Mouse (Mus musculus): ENCODE measurements around the gene Ripor1. TPM values are rescaled to one million over a fixed set of nuclear protein-coding genes. Genes with fewer than 3 reads are reported as not detected.
A peak's percentile ranks its signal among the peaks of the same experiment; 100 is the strongest.

The Ripor1 gene
- polyA plus RNA-seq, 1 experiment from 2014 or later, result 20.5 TPM

GRCm38 (mm10) chr8:105626086-105626485 lies 21.0 kb downstream of the Ripor1 start:
- H3K79me2 ChIP-seq (ENCODE audit: inconsistent target), result no peaks in the 10 kb centered on the region
- H3K36me3 ChIP-seq (ENCODE audit: inconsistent target), result peaks cover 8% of the 10 kb centered on the region
- no peak overlapping the region for H3K27ac ChIP-seq
- WGBS (ENCODE audit: missing documents), result 80% methylated on average over 1 of the region's 1 CpGs
- no peak overlapping the region for H3K4me3 ChIP-seq (ENCODE audit: inconsistent target)

- H3K36me3 ChIP-seq (ENCODE audit: inconsistent target), result no peaks in the 10 kb centered on the region
- no peak overlapping the region for H3K27ac ChIP-seq
- no peak overlapping the region for H3K4me3 ChIP-seq (ENCODE audit: inconsistent target)
- 81% methylated on average over 4 of the region's 4 CpGs for WGBS (ENCODE audit: missing documents)
- peaks cover 10% of the 10 kb centered on the region; the same call in 1 of the 2 replicates for H3K79me2 ChIP-seq (ENCODE audit: inconsistent target)
These were observed 24.3 kb downstream of the Ripor1 start for GRCm38 (mm10) chr8:105629337-105629736.

- Histone ChIP-seq H3K79me2 (ENCODE audit: inconsistent target) (peaks cover 34% of the 10 kb centered on the region), H3K36me3 (ENCODE audit: inconsistent target) (no peaks in the 10 kb centered on the region), H3K27ac (peak overlapping the region; percentile 73), H3K4me3 (ENCODE audit: inconsistent target) (peak overlapping the region; percentile 70)
- WGBS (ENCODE audit: missing documents), result 48% methylated on average over 2 of the region's 2 CpGs
These were observed 29.9 kb downstream of the Ripor1 start for GRCm38 (mm10) chr8:105634771-105635458.

- Histone ChIP-seq H3K36me3 (ENCODE audit: inconsistent target) (no peaks in the 10 kb centered on the region), H3K27ac (peak overlapping the region; percentile 73), H3K4me3 (ENCODE audit: inconsistent target) (peak overlapping the region; percentile 70), H3K79me2 (ENCODE audit: inconsistent target) (peaks cover 39% of the 10 kb centered on the region)
- 7% methylated on average over 11 of the region's 11 CpGs for WGBS (ENCODE audit: missing documents)
These were observed 30.4 kb downstream of the Ripor1 start for GRCm38 (mm10) chr8:105635481-105635880.

GRCm38 (mm10) chr8:105636018-105636962 lies 31.2 kb downstream of the Ripor1 start, which contains the start of gene Ctcf:
Gene Ctcf, plus strand, starts transcription at chr8:105636568.
- WGBS (ENCODE audit: missing documents), result under 1% methylated on average over 94 of the region's 126 CpGs
- Histone ChIP-seq H3K4me3 (ENCODE audit: inconsistent target) (peak within 1 kb of the TSS; percentile 70), H3K79me2 (ENCODE audit: inconsistent target) (peaks cover 47% of the 10 kb centered on the region), H3K36me3 (ENCODE audit: inconsistent target) (no peaks in the 10 kb centered on the region), H3K27ac (peak within 1 kb of the TSS; percentile 73)

GRCm38 (mm10) chr8:105636963-105637510 lies 32.0 kb downstream of the Ripor1 start, which contains the start of gene Agrp:
Gene Agrp, minus strand, starts transcription at chr8:105637393.
- WGBS (ENCODE audit: missing documents), result 1% methylated on average over 45 of the region's 63 CpGs
- Histone ChIP-seq H3K79me2 (ENCODE audit: inconsistent target) (peaks cover 55% of the 10 kb centered on the region), H3K27ac (peak within 1 kb of the TSS; percentile 72), H3K4me3 (ENCODE audit: inconsistent target) (peak within 1 kb of the TSS; percentile 65), H3K36me3 (ENCODE audit: inconsistent target) (no peaks in the 10 kb centered on the region)

- Histone ChIP-seq H3K4me3 (ENCODE audit: inconsistent target) (peak overlapping the region; percentile 65), H3K36me3 (ENCODE audit: inconsistent target) (no peaks in the 10 kb centered on the region), H3K79me2 (ENCODE audit: inconsistent target) (peaks cover 61% of the 10 kb centered on the region), H3K27ac (peak overlapping the region; percentile 58)
- WGBS (ENCODE audit: missing documents), result 0% methylated on average over 11 of the region's 11 CpGs
These were observed 32.6 kb downstream of the Ripor1 start for GRCm38 (mm10) chr8:105637601-105638041.

- H3K4me3 ChIP-seq (ENCODE audit: inconsistent target), result peak overlapping the region; percentile 65
These were observed 33.5 kb downstream of the Ripor1 start for GRCm38 (mm10) chr8:105638510-105638909.

GRCm38 (mm10) chr8:105639835-105640234 lies 34.8 kb downstream of the Ripor1 start:
- 67% methylated on average over 1 of the region's 1 CpGs for whole genome bisulfite sequencing (ENCODE audit: missing documents)
- 0 out of 2 replicates have a peak, but pooled peaks cover 6% of the 10 kb centered on the region for H3K36me3 ChIP-seq (ENCODE audit: inconsistent target)
- H3K27ac ChIP-seq, result no peak overlapping the region
- H3K4me3 ChIP-seq (ENCODE audit: inconsistent target), result no peak overlapping the region
- H3K79me2 ChIP-seq (ENCODE audit: inconsistent target), result peaks cover 73% of the 10 kb centered on the region

More at GRCm38 (mm10) chr8:105638510-105638909, 33.5 kb downstream of the Ripor1 start:
- Histone ChIP-seq H3K79me2 (ENCODE audit: inconsistent target) (peaks cover 66% of the 10 kb centered on the region), H3K27ac (peak overlapping the region; percentile 58; the same call in 1 of the 2 replicates), H3K36me3 (ENCODE audit: inconsistent target) (no peaks in the 10 kb centered on the region)
- WGBS (ENCODE audit: missing documents), result 61% methylated on average over 4 of the region's 4 CpGs

GRCm38 (mm10) chr8:105640511-105640910 lies 35.5 kb downstream of the Ripor1 start:
- Histone ChIP-seq H3K4me3 (ENCODE audit: inconsistent target) (no peak overlapping the region), H3K79me2 (ENCODE audit: inconsistent target) (peaks cover 80% of the 10 kb centered on the region), H3K27ac (no peak overlapping the region), H3K36me3 (ENCODE audit: inconsistent target) (0 out of 2 replicates have a peak, but pooled peaks cover 6% of the 10 kb centered on the region)
- whole genome bisulfite sequencing (ENCODE audit: missing documents), result 88% methylated on average over 2 of the region's 2 CpGs

- H3K4me3 ChIP-seq (ENCODE audit: inconsistent target), result no peak overlapping the region
- 100% methylated on average over 1 of the region's 1 CpGs for WGBS (ENCODE audit: missing documents)
- 0 out of 2 replicates have a peak, but pooled peaks cover 6% of the 10 kb centered on the region for H3K36me3 ChIP-seq (ENCODE audit: inconsistent target)
- no peak overlapping the region for H3K27ac ChIP-seq
- H3K79me2 ChIP-seq (ENCODE audit: inconsistent target), result peaks cover 100% of the 10 kb centered on the region
These were observed 40.1 kb downstream of the Ripor1 start for GRCm38 (mm10) chr8:105645205-105645604.

GRCm38 (mm10) chr8:105648929-105649328 lies 43.9 kb downstream of the Ripor1 start:
- 83% methylated on average over 1 of the region's 1 CpGs for WGBS (ENCODE audit: missing documents)
- Histone ChIP-seq H3K4me3 (ENCODE audit: inconsistent target) (no peak overlapping the region), H3K36me3 (ENCODE audit: inconsistent target) (peaks cover 6% of the 10 kb centered on the region; the same call in 1 of the 2 replicates), H3K27ac (no peak overlapping the region), H3K79me2 (ENCODE audit: inconsistent target) (peaks cover 100% of the 10 kb centered on the region)

- H3K36me3 ChIP-seq (ENCODE audit: inconsistent target), result no peaks in the 10 kb centered on the region; the same call in 1 of the 2 replicates
- no peak overlapping the region for H3K27ac ChIP-seq
- H3K4me3 ChIP-seq (ENCODE audit: inconsistent target), result no peak overlapping the region
- H3K79me2 ChIP-seq (ENCODE audit: inconsistent target), result peaks cover 100% of the 10 kb centered on the region
These were observed 52.6 kb downstream of the Ripor1 start for GRCm38 (mm10) chr8:105657641-105658040.

GRCm38 (mm10) chr8:105661167-105661566 lies 56.1 kb downstream of the Ripor1 start:
- 56% methylated on average over 3 of the region's 3 CpGs for WGBS (ENCODE audit: missing documents)
- H3K4me3 ChIP-seq (ENCODE audit: inconsistent target), result no peak overlapping the region
- peaks cover 75% of the 10 kb centered on the region for H3K79me2 ChIP-seq (ENCODE audit: inconsistent target)
- H3K36me3 ChIP-seq (ENCODE audit: inconsistent target), result peaks cover 29% of the 10 kb centered on the region
- H3K27ac ChIP-seq, result no peak overlapping the region

Data from macrophage (primary cell).